Mouse (Mus musculus): ENCODE results near the gene AW822073.

DNA sequence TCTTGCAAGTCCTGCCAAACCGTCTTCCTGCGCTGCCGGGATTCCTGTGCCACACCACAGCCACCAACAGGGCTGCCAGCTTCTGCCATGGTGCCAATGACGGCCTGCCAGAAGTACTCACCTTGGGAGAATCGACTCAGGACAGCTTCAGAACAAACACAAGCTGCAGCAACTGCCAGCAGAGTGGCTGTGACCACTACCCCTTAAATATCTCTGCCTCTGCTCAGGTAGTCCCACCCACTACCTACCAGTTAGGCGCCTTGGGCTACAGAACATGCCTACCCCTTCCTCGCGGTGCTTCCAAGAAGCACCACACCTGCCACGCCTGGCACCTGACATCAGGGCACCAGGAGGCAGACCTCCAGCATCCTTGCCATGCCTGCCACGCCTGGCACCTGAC lies 11.9 kb upstream of the AW822073 start, which contains the start of gene Gm4981:
- no peak for TF ChIP-seq CTCF (IDR thresholded peaks at IDR 0.05; ENCODE audit: low read depth)
- TF ChIP-seq EP300 (IDR thresholded peaks at IDR 0.05; ENCODE audit: low read depth): no peak

Data from heart, postnatal 0 days (tissue).